Mouse (Mus musculus) monocyte, adult 5-6 weeks (primary cell): Measurements from ENCODE around the gene Dennd6b. TPM values are rescaled to one million over a fixed set of nuclear protein-coding genes. Genes with fewer than 3 reads are reported as not detected.

ENCODE experiments used
- ATAC-seq: fragments of 153-309, 156-312 bp; replicated peaks from 2 replicates; pipeline ENCODE4 v1.8.0; 2017; ENCODE audit warnings: mild to moderate bottlenecking; ENCODE audit not compliant: low TSS enrichment, insufficient number of reproducible peaks, severe bottlenecking, poor library complexity, low FRiP score
- total RNA-seq: library from RNA; stranded (forward); fragments of 200-1000, 200-491, 200-594 nt; gene quantifications from 3 replicates; pipeline ENCODE4 v1.2.3, GENCODE M21; 2017

Dennd6b gene
- total RNA-seq, 1 experiment from 2014 or later: 2.1 TPM

GRCm38 (mm10) chr15:89184141-89184936, 12.0 kb downstream of the Dennd6b start:
- ATAC-seq: no peak

- ATAC-seq: no peak
These were observed 13.5 kb downstream of the Dennd6b start for GRCm38 (mm10) chr15:89182842-89183241.

GRCm38 (mm10) chr15:89182328-89182741, 14.0 kb downstream of the Dennd6b start:
- ATAC-seq: no peak

- ATAC-seq: no peak
These were observed 14.6 kb downstream of the Dennd6b start for GRCm38 (mm10) chr15:89181561-89182270.

- ATAC-seq: peak; percentile 29
These were observed 15.6 kb downstream of the Dennd6b start, which contains the start of gene Plxnb2 for GRCm38 (mm10) chr15:89180571-89181229. Plxnb2 (minus strand) TSS chr15:89180788.

GRCm38 (mm10) chr15:89180081-89180541, 16.2 kb downstream of the Dennd6b start:
- no peak for ATAC-seq

GRCm38 (mm10) chr15:89179630-89179964, 16.7 kb downstream of the Dennd6b start:
- ATAC-seq: no peak

- ATAC-seq: no peak
These were observed 17.2 kb downstream of the Dennd6b start for GRCm38 (mm10) chr15:89178954-89179629.

- ATAC-seq: no peak
These were observed 17.9 kb downstream of the Dennd6b start for GRCm38 (mm10) chr15:89178260-89178860.

- peak; percentile 67 for ATAC-seq
These were observed 18.6 kb downstream of the Dennd6b start for GRCm38 (mm10) chr15:89177576-89178259.

- peak; percentile 15; the same call in 1 of the 2 replicates for ATAC-seq
These were observed 19.2 kb downstream of the Dennd6b start for GRCm38 (mm10) chr15:89177121-89177520.

- ATAC-seq: no peak
These were observed 20.7 kb downstream of the Dennd6b start for GRCm38 (mm10) chr15:89175411-89176155.

GRCm38 (mm10) chr15:89174889-89175339, 21.4 kb downstream of the Dennd6b start:
- no peak for ATAC-seq

- ATAC-seq: no peak
These were observed 22.4 kb downstream of the Dennd6b start for GRCm38 (mm10) chr15:89173906-89174214.

- no peak for ATAC-seq
These were observed 23.0 kb downstream of the Dennd6b start for GRCm38 (mm10) chr15:89173024-89173905.

GRCm38 (mm10) chr15:89172276-89172935, 23.9 kb downstream of the Dennd6b start:
- ATAC-seq: no peak
